Mouse (Mus musculus) kidney, postnatal 25 days (tissue): Measurements from ENCODE around the gene Map3k10.
"Not testable (repeated sequence)": the region's sequence is repeated elsewhere in the genome, so short reads cannot be mapped to it uniquely, and the experiment has no call there.

Experiments used
- DNase-seq, 2 experiments: peaks; one replicate each; pipeline ENCODE4 v3.0.0; 2021; ENCODE audit warnings: mixed read lengths in 2 of 2

Gene Map3k10

DNA sequence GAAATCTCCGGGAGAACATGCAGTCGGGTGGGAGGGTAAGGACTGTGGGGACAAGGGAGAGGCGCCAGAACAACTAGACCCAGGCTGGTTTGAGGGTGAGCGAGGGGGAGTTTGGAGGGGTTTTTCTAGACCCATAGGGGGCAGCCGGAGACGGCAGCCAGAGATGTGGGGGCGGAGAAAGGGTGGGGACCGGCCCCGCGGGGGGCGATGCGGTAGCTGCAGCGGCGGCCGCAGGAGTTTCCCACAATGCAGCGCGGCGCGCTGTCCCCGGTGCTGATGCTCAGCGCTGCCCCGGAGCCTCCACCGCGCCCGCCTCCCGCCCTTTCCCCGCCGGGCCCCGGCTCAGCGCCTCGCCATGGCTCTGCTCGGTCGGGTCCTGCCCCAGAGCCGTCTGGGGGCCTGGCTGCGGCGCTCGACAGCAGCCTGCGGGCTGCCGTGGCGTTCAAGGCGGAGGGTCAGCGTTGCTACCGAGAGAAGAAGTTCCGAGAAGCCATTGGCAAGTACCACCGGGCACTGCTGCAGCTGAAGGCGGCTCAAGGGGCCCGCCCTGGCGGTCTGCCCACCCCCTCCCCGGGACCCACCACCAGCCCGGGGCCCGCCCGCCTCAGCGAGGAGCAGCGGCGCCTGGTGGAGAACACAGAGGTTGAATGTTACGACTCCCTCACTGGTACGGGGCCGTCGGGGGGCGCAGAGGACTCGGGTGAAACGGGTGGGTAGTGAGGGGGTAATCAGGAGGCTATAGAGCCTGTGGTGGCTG is 20.5 kb downstream of the Map3k10 start, which contains the start of gene Ttc9b:
TSS of gene Ttc9b (plus strand) at position 235 of the 757 bp plus-strand sequence.
- peak; percentile 27 to 49 for DNase-seq

DNA sequence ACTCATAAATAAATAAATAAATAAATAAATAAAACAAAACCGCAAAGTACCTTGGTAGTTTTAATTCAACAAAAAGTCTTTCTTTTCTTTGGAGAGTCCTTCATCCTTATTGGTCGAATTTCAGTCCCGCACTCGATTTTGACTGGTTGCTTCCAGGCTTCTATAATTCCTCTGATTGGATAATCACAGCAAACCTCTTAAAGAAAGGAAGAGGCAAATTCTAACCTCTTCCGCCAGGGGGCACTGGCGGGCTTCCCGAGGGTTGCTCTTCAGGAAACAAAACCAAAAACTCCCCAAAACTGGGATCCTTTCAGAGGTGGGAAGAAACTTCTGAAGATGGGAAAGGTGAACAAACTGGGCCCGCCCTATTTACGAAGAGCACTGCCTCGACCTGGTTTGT is 23.4 kb downstream of the Map3k10 start:
- peak; percentile 83 to 84 for DNase-seq

DNA sequence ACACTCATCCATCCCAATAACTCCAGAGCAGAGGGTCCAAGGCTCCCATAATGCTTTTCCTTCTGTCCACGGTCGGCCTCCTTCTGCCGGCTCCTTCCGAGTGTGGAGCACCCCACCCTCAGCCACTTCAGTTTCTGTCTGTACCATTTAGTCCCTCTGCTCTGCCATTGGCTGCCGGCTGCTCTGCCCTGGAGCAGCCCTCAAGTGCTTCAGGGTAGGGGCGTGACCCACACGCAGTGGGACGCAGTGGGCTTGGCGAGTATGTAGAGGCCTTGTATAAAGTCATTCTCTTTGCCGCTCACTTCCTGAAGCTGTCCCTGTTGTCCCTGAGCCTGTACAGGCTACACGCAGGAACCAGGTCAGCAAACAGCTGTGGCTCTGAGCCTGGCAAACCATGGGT is 24.7 kb downstream of the Map3k10 start:
- no peak for DNase-seq

DNA sequence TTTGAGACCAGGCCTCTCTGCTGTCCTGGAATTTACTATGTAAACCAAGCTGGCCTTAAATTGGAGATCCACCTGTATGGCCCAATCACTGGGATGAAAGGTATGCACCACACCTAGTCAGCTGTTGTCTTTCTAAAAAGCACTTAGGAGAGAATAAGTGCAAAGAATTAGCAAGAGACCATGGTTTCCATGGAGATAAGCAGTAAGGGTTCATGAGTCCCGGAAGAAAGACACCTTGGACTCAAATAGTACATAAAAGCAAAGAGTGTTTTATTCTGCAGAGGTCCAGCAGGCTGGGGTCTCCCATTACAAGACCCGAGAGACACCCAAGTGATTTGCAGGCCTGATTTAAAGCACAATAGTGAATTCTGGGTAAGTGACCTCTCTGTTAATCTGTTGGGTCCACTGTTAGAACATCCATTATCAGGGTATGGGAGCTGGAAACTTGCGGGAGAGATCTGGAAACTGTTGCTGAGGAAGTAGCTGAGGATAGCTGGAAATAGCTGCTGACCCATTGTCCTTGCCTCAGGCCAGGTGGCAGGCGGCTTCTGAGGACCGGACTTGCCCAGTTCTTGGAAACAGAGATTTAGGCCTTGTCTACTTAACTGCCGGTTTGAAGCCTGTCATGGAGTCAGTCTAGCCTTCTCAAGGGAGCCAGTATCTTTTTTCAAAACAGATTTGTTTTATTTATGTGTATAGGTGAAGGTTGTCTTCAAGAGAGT is 27.0 kb downstream of the Map3k10 start:
- no peak for DNase-seq

DNA sequence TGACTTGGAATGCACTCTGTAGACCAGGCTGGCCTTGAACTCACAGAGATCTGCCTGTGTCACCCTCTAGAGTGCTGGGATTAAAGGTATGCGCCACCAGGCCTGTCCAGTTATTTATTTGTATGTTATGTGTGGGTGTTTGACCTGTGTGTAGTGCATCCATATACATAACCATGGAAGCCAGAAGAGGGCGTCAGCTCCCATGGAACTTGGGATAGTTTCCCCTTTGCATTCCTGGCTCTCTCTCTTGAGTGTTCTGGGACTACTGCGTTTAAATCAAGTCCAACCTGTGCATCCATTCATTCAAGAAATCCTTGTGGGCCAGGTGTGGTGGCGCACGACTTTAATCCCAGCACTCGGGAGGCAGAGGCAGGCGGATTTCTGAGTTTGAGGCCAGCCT is 27.9 kb downstream of the Map3k10 start:
- DNase-seq = no peak

DNA sequence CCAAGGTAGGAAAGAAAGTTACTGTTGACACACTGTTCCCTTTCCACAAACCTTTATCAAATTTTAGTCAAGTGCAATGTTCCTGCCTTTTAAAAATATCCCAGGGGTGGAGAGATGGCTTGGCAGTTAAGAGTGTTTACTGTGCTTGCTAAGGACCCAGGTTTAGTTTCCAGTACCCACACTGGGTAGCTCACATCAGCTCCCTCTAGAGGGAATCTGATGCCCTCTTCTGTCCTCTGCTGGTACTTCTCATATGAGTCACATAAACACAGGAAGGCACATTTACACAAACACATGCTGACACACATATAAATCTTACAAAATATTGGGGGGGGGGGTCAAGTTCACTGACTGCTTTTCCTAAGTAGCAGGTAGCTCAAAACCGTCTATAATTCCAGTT is 29.9 kb downstream of the Map3k10 start:
- DNase-seq = no peak

DNA sequence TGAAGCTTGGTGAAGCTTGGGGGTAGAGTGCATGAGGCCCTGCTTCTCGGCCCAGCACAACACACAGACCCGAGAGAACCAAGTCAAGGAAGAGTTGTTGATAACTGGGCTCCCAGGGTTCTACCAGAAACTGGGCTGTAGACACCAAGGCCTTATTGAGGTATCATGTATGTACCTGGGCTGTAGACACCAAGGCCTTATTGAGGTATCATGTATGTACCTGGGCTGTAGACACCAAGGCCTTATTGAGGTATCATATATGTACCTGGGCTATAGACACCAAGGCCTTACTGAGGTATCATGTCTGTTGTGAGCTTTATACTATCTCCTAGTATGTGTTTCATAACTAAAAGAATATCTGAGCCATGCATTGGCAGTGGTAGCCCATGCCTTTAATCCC is 39.3 kb downstream of the Map3k10 start:
- not testable (repeated sequence) for DNase-seq

DNA sequence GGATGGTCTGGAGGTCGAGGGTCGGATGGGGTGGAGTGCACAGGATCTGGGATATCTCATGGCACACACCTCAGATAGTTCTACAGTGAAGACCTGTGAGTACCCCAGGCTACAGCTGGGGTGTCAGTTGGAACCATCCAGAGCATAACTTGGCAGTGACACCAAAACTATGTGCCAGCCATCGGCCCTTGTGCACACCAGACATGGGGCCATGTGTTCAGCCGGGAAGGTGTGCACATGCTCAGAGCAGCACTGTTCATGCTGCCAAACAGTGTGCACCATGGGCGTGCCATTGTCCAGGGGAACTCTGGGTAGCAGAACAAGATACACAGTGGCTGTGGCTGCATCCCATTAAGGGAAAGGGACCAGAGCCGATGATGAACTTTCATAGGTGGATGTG is 39.7 kb downstream of the Map3k10 start:
- no peak for DNase-seq

DNA sequence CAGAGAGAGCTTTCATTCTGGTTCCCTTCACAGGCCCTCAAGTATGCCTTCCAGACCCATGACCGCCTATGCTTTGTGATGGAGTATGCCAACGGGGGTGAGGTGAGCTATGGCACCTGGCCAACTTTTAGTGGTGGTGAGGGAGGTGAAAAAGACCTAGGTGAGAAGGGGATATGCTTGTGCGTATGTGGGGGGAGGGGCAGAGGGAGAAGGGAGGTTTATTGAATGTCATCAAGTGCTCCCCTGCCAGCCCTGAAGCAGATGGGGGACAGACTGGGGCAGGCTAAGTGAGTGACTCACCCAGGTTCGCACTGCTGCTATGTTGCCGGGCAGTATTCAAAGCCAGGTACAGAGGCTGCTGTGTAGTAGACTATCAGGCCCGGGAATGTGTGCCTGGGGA is 41.2 kb downstream of the Map3k10 start:
- DNase-seq = no peak

DNA sequence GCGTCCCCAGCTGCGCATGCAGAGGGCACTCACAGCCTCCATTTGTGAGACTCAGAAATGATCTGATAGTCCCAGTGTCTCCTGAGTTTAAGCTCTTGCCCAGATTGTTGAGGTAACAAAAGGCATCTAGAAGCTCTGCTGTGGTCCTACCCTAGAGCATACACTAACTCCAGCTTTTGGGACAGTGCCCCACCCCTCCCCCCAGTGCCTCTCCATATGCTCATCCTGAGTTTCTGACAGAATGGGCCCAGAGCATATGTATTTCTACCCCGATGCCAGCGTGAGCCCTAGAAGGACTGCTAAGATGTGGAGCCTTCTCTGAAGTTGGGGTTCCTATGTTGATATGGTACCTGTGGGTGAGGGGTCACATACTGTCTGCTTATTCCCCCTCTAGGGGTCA is 43.0 kb downstream of the Map3k10 start:
- no peak for DNase-seq

DNA sequence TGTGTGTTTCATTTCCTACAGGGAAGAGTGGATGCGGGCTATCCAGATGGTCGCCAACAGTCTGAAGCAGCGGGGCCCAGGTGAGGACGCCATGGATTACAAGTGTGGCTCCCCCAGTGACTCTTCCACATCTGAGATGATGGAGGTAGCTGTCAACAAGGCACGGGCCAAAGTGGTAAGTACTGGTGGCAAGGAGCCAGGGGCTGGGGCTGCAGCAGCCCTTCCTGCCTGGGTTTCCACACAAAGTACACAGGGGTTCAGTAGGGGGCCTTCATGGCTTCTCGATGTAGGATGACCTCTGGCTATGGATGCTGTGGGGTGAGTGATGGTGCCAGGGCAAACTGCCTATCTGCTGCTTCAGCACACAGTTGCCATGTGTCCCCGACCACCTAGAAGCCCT is 45.6 kb downstream of the Map3k10 start:
- not testable (repeated sequence) for DNase-seq

DNA sequence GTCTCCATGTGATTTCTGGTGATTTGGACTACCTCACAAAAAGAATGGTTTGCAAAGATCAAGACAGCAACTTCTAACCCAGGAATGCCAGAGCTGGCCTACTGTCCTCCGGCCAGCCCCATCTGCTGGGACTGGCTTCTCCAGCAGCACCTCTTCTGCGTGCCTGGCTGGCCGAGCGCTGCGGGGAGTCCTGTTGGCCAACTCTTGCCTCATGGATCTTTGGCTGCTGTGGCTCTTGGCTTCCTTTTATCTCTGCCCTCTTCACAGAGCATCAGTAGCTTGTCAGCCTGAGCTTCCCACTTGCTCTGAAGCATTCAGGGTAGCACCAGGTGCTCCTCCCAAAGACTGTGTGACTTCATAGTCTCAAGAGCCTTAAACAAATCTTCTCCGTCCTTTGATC is 46.2 kb downstream of the Map3k10 start:
- DNase-seq = no peak

DNA sequence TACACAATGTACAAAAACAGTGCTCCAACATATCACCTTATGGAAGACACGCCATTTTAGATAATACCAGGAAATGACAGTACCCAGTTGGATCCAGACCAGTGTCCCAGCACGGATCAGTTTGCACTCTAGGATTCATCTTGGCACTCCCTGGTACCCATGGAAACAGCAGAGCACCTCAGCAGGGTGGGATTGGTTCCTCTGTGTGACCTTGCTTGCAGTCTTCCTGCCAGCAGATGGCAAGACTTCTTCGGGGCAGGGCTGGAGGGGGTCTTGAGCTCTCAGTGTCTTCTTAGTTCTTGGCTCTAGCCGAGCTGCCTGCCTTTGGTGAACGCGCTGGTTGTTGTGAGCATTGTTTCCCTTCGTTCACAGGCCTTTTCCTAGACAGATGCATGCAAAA is 46.7 kb downstream of the Map3k10 start:
- no peak for DNase-seq

DNA sequence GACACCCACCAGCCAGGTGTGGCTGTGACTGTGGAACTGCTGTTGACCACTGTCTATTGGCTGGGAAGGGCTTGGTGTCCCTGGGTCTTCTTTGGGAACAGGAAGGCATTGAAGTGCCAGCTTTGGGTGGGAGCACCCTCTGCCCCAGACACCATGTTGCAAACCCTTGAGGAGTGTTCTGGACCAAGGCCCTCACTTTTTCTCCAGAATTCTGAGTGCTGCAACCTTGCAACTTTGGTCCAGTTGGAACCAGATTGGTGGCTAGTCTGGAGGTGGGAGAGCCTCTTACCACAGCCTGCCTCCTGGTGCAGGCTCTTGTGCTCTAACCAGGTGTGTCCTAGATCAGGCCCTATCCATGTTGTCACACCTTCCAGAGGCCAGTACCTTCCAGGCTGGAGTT is 49.4 kb downstream of the Map3k10 start:
- DNase-seq = no peak

DNA sequence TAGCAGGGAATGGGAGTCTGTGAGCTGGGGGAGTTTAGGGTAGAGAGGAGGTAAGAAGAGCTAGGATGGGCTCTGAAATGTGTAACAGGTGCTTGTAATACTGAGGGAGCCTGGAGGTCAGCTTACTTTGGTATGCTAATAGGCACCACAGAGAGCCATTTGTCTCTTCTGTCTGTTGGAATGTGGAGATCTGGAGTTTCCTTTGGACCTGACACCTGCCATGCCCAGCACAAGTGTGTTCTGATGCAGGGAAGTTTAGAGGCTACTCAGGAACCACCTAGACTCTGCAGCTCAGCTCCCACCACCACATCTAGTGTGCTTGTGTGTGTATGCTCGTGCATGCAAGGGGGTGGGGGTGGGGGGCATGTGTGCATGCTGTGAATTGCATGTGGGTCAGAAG is 52.2 kb downstream of the Map3k10 start:
- DNase-seq = no peak

DNA sequence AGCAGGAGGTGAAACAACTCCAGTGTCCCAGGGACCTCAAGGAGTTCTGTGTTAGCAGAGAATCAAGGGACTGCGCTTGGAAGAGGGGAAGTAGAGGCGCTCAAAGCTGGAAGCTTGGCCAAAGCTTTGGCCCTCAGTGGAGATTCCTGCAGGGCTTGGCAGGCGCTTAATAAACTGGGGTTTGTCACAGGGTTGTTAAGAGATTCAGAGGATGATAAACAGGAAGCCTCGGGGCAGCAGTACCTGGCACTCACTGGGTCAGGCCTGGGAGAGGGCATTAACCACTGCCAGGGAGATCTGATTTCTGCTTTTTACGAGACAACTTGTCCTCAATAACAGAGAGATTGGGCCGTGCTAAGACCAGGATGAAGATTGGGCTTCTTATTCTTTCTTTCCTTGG is 53.4 kb downstream of the Map3k10 start:
- no peak for DNase-seq

DNA sequence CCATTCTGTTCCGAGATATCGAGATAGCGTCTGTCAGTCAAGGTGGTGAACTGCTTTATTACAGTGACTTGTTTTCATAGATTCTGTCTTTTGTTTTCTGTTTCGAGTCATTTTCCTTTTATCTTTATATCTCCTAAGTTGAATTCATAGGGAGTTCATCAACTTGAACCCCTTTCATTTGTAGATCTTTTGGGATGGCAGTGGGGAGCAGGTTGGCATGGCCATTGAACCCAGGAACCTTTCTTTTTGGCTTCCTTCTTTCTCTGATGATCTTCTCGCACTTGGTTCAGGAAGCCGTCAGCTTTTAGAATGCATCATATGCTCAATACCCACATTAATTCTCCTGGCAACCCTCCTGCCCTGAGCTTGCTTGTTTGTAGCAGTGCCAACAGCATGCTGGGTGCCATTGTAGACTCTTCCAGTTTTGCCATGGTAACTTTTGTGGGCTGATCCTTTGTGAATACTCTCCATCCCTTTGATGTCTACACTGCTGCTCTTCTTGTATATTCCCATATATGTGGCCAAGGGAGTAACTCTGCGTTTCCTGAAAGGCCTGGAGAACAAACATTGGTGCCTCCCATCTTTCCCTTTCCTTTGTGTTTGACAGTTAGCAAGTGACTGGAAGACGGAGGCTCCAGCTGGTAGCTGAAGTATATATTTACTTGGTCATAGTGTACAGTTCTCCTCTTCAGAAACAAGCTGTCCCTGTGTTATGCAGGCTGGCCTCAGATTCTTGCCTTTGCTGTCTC is 60.5 kb downstream of the Map3k10 start:
- DNase-seq = no peak

DNA sequence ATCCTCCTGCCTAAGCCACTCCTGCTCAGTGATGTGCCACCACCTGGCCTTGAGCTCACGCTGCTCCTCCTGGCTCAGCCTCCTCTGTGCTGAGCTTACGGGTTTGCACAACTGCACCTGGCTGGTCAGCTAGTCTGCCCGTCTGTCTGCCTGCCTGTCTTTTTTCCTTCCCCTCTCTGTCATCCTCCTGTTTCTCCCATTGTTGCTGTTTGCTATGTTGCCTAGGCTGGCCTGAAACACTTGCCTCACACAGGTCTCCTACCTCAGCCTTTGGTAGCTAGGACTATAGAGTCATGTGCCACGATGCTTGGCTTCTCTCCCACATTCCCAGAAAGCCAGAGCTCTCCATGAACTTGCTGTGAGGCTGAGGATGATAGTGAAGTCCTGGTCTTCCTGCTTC is 61.5 kb downstream of the Map3k10 start:
- DNase-seq = no peak

DNA sequence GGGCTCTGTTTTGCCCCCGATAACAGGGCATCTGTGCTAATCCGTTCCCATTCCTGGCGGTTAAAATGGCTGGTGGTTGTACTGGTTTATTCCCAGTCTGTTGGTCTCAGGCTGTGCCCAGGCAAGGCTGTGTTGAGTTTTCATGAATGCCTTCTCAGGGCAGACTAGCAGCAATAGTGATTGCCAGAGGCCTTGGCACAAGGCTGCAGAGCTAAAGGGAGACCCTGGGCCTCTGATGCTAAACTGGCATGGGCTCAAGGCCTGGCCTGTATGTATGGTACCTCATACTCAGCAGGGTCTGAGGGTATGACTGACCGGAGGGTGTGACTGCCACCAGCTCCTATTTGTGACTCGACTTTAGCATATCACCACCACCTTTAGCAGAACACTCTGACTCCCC is 63.5 kb downstream of the Map3k10 start:
- no peak for DNase-seq

DNA sequence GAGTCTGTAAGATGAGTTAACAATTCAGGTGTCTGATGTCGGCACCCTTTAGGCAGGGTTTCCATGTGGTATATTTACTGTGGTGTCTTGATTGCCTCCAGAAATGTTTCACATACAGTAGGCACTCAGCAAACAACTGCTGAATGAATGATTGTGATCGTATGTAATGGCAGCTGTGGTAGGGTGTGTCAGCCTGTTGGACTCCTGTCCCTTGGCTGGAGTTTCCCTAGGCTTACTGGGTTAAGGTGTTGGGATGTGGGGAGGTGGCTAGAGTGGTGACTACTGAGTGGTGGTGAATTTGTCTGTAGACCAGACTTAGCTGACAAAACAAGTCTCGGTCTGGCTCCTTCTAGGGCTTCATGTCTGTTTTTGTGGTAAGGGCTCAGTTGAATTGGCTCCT is 64.0 kb downstream of the Map3k10 start:
- no peak for DNase-seq

DNA sequence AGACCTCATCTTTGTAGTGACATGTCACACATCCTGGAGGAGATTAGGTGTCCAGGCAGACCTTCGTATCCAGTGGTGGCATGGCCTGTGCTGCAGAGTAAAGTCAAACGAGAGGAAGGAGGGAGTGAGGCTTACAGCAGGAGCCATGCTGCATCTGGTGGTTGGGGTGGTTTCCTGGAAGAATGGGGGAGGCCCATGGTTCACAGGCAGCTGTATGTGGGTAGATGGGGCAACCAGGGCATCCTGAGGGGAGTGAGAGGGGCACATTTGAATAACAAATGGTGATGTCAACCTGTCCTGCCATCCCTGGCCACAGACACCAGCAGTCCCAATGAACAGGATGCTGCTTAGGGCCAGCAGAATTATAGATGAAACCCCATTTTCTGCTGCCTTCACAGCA is 64.7 kb downstream of the Map3k10 start:
- no peak for DNase-seq

DNA sequence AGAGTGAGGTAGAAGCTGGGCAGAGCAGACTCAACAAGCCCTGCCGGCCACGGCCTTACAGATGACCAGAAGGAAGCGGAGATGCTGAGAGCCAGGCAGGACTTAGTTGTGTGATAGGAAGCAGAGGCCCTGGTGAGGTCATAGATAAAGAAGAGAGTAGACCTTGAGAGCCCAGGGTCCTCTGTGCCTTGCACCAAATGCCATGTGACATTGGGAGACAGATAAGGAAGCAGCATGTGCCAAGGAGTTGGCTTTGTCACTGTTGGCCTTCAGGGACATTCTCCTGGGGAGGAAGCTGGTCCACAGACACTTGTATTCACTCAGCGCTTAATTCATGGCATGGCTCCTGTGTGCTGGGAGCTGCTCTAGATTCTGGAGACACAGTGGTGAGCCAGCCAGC is 65.1 kb downstream of the Map3k10 start:
- DNase-seq = no peak

DNA sequence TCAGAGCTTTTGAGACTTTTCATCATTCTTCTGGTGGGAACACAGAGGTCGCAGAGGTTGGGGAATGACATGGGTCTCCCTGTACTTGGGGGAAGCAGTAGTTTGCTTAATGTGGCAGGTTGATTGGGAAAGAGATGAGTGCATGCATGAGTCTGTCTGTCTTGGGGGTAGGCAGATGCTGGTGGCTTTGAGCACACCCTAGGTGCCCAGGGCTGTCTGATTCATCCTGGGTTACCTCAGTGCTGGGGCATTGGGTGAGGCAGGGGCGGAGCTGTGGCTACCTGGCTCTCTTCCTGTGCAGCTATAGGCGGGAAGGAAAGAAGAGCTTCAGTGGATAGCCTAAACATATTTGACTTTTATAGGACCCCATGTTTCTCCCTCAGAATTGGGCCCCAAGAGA is 66.3 kb downstream of the Map3k10 start:
- no peak for DNase-seq

DNA sequence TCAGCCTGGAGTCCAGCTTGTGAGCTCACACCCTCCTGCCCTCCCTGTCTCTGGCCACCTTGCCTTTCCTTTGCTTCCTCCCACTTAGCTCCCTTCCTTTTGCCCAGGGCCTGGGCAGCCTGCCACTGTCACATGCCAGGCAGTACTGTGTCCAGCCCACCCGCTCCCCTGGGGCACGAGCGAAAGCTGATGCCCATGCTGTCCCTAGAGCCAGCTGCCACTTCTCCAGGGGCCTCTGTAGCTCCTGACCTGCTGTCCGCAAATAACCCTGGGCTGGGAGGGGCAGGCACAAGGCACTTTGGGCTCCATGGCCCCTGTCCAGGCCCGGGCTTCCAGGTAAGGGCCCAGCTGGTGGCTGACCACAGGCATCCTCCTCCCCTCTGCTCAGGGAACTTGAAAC is 66.8 kb downstream of the Map3k10 start:
- peak; percentile 73 to 92 for DNase-seq
